ENCODE assay signal across 8 mouse cellular contexts in the genomic region with DNA sequence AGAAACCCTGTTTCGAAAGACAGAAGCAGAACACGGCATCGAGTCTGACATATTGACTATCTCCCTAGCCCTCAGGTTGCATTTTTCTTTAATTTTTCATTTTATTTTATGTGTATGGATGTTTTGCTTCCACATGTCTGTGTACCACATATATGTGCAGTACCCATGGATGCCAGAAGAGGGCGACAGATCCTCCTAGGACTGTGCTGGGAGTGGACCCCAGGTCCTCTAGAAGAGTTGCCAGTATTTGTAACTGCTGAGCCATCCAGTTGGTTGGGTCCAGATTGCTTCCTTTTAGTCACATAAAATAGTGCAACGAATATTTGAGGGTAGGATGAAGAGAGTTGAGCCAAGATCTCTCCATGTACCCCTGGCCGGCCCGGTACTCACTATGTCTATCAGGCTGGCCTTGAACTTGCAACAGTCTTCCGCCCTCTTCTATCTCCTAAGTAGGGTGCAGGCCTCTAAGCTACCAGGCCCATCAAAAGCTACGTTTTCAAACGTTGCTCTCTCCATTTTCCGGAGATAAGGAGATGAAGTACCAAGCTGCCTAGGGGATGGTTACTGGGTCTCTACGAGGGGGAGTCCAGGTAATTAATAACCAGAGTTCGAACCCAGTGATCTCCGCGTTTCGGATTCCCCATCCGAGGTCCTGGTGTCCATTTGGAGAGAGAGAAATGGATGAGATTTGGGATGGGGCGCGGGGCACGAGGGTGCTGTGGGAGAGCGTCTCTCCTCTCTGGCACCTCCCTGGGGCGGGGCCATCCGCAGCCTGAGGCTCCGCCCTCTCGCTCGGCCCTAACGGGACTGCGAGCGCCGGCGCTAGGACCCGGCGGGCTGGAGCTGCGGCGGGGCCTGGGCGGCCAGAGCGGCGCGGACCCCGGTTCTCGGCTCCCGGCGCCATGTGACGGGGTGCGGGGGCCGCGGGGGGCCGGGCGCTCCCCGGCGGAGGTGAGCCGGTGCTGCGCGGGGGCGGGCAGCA. TPM values are rescaled to one million over a fixed set of nuclear protein-coding genes. Genes with fewer than 3 reads are reported as not detected.
DNase-seq lines count a peak whose midpoint lies in the region; ATAC-seq lines count a peak whose summit lies in the region.

No protein-coding gene starts in this region.

- 11% methylated on average over 55 of the region's 55 CpGs for WGBS in forebrain, embryonic 15.5 days

- H3K27me3 ChIP-seq in forebrain, embryonic 15.5 days: no peaks in the 10 kb centered on the region

- H3K36me3 ChIP-seq in forebrain, embryonic 15.5 days: no peaks in the 10 kb centered on the region

- peak; percentile 94 for DNase-seq in NIH3T3 (ENCODE audit: low read depth)
- peak; percentile 91 for DNase-seq in cerebellum, adult 11-12 months
- peak; percentile 91 for DNase-seq in heart, postnatal 4 days
- DNase-seq in layer of hippocampus, postnatal 10 days (ENCODE audit: low spot score in 2 of 2): peak; percentile 77 to 86
- peak; percentile 87 for DNase-seq in lung, postnatal 14 days
- DNase-seq in right cerebral cortex, adult 18-20 months: peak; percentile 91
- peak; percentile 64 for DNase-seq in urinary bladder, adult 2 months (ENCODE audit: low spot score)

- H3K9ac ChIP-seq in forebrain, embryonic 15.5 days (replicated peaks): peak overlapping the region; percentile 79

- no peaks in the 10 kb centered on the region for H3K9me3 ChIP-seq in forebrain, embryonic 15.5 days

- H3K27ac ChIP-seq in forebrain, embryonic 15.5 days (replicated peaks): no peak overlapping the region

- H3K4me1 ChIP-seq in forebrain, embryonic 15.5 days: peaks cover 32% of the 10 kb centered on the region

- H3K4me3 ChIP-seq in forebrain, embryonic 15.5 days: peak overlapping the region; percentile 82

- peak; percentile 85 for ATAC-seq in forebrain, embryonic 15.5 days (replicated peaks)

- H3K4me2 ChIP-seq in forebrain, embryonic 15.5 days (replicated peaks): peak overlapping the region; percentile 93

RNA-seq across cellular contexts. Expression of gene St6galnac6, which starts 6.9 kb away (rescaled TPM):
- 16.6 and 19.3 TPM in 2 replicates for polyA plus RNA-seq in forebrain, embryonic 15.5 days (2015; fragmentation: Nextera tagmentation; extraction: Ambion mirVana)
- 10 to 100 TPM; 77.5 to 82.7 TPM for total RNA-seq in heart, postnatal 4 days (2021)
- 100 to 1,000 TPM in 1 of 2 experiments, 10 to 100 TPM in 1; 99.1 to 104 TPM for total RNA-seq in layer of hippocampus, postnatal 10 days (2021)
- polyA plus RNA-seq in urinary bladder, adult 2 months (2012; rRNA removed): 20.8 and 33.1 TPM in 2 replicates

RNA-seq across cellular contexts. Expression of gene Ak1, which starts 15.1 kb away (rescaled TPM):
- 74.1 and 79.6 TPM in 2 replicates for polyA plus RNA-seq in forebrain, embryonic 15.5 days (2015; fragmentation: Nextera tagmentation; extraction: Ambion mirVana)
- total RNA-seq in heart, postnatal 4 days (2021): 100 to 1,000 TPM; 405 to 424 TPM
- total RNA-seq in layer of hippocampus, postnatal 10 days (2021): 100 to 1,000 TPM; 109 TPM
- polyA plus RNA-seq in urinary bladder, adult 2 months (2012; rRNA removed): 43.8 and 59.1 TPM in 2 replicates

RNA-seq across cellular contexts. Expression of gene St6galnac4, which starts 19.6 kb away (rescaled TPM):
- polyA plus RNA-seq in forebrain, embryonic 15.5 days (2015; fragmentation: Nextera tagmentation; extraction: Ambion mirVana): 25.9 and 26.4 TPM in 2 replicates
- total RNA-seq in heart, postnatal 4 days (2021): 10 to 100 TPM; 31.6 to 38.6 TPM
- total RNA-seq in layer of hippocampus, postnatal 10 days (2021): 10 to 100 TPM; 41.9 to 47.1 TPM
- polyA plus RNA-seq in urinary bladder, adult 2 months (2012; rRNA removed): 13.3 and 16.1 TPM in 2 replicates

RNA-seq across cellular contexts. Expression of gene 9430097D07Rik, which starts 31.0 kb away (rescaled TPM):
- 0.23 and 0.24 TPM in 2 replicates for polyA plus RNA-seq in forebrain, embryonic 15.5 days (2015; fragmentation: Nextera tagmentation; extraction: Ambion mirVana)
- not detected for total RNA-seq in heart, postnatal 4 days (2021)
- under 1 TPM; 0.45 to 0.64 TPM for total RNA-seq in layer of hippocampus, postnatal 10 days (2021)
- polyA plus RNA-seq in urinary bladder, adult 2 months (2012; rRNA removed): 0.07 TPM in 1 of 2 replicates, not detected in the other

RNA-seq across cellular contexts. Expression of gene Pip5kl1, which starts 31.9 kb away (rescaled TPM):
- polyA plus RNA-seq in forebrain, embryonic 15.5 days (2015; fragmentation: Nextera tagmentation; extraction: Ambion mirVana): 3.5 and 4.2 TPM in 2 replicates
- total RNA-seq in heart, postnatal 4 days (2021): under 1 TPM in 1 of 2 experiments, not detected in 1; 0.26 TPM
- total RNA-seq in layer of hippocampus, postnatal 10 days (2021): 1 to 10 TPM; 6.4 to 7.1 TPM
- 0.08 TPM in 1 of 2 replicates, not detected in the other for polyA plus RNA-seq in urinary bladder, adult 2 months (2012; rRNA removed)
